Mouse (Mus musculus): ENCODE measurements around the gene Cysltr2.

Gene Cysltr2

GRCm38 (mm10) chr14:72983456-72983855, 65.5 kb downstream of the Cysltr2 start:
- DNase-seq, result peak; percentile 65 to 67

- DNase-seq, result no peak
Observed at GRCm38 (mm10) chr14:72982981-72983436, 65.9 kb downstream of the Cysltr2 start.

- no peak for DNase-seq
Observed at GRCm38 (mm10) chr14:72980761-72981160, 68.2 kb downstream of the Cysltr2 start.

- DNase-seq, result no peak
Observed at GRCm38 (mm10) chr14:72980106-72980505, 68.8 kb downstream of the Cysltr2 start.

GRCm38 (mm10) chr14:72976111-72976510, 72.8 kb downstream of the Cysltr2 start:
- no peak for DNase-seq
